Mouse (Mus musculus): ENCODE results near the gene Kri1.
"Not testable (repeated sequence)": the region's sequence is repeated elsewhere in the genome, so short reads cannot be mapped to it uniquely, and the experiment has no call there.

Gene Kri1

DNA sequence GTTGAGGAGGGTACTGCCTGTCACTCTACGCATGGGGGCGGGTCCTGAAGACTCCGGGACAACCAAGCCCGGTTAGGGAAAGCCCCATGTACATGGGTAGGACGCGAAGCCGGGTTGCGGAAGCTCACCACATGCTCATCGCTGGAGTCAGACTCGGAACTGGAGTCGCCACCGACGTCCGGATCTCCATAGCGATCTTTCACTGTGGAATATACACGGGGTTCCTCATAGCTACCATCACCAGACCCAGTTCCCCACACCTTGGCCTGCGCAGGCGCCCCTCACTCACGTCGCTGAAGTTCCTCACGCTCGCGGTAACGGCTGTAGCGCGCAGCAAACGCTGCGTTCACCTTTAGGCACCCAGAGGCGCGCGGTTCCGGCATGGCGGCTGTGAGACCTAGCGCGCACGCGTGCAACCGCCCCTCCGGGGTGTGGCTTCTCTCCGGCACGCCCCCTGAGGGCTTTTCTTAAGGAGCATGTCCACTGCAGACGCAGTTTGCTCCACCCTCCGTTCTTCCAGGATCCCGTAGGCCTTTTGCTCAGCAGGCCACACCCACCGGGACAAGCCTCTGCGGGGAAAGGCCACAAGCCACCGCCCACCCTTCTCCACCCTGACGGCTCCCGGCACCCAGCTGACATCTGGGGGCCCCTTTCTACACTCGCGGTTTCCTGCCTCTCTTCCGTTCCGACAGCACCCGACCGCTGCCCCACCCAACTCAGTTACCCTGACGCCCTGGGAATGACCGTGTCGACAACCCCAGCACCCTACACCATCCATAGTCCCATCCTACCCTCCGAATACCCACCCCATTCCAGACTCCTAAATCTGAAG, at the start of gene Kri1:
Gene Kri1 (minus strand): TSS at position 399 of the 832 bp plus-strand sequence.
- peak; percentile 97 for DNase-seq

DNA sequence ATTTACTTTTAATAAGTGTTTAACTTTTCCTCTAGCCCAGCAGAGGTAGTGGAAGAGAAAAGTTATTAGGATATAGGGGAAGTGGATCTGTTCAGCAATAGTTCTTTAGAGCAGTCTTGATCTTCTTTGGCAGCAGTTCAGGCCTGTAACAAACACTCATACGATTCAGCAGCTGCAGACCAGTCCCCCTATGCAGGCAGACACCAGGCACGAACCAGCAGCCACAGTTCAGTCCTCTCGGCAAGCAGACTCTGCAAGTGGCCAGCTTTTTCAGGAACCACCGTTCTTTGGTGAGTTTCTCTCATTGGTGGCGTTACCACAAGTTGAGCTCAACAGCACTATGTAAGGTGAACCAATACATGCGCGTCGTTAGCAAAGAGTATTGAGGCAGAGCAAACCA, 48.7 kb upstream of the Kri1 start:
- no peak for DNase-seq

DNA sequence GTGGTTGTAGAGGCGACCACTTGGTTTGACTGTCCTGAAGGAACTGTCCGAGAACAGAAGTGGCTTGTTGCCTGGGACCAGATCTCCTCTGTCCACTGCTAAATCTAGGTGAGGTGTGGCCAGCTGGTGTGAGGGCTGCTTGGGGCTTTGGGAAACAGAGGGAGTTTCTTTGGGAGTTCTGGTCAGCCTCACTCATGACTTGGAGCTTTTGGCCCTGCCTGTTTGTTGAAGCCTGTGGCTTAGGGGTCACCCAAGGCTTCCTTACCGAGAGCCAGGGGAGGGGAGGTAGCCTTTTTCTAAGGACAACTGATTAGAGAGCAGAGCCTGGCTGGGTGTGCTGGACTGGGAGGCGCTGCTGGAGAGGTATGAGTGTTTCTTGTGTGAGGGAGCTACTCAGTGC, 47.6 kb upstream of the Kri1 start:
- DNase-seq: no peak

DNA sequence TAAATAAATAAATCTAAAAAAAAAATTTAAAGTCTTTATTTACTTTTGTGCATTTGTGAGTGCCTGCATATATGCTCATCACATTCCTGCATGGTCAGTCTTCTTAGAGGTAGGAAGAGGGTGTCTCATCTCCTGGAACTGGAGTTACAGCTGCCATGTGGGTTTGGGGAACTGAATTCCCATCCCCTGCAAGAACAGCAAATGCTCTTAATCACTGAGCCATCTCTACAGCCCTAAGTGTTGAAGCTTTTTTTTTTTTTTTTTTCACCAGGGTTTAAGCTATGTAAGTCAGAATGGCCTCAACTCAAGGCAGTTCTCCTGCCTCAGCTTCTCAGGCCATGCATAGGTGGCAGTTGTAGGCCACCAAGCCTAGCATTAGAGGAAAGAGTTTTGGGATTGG, 47.0 kb upstream of the Kri1 start:
- no peak for DNase-seq

- no peak for DNase-seq
Observed at GRCm38 (mm10) chr9:21333523-21333922, 45.8 kb upstream of the Kri1 start.

- no peak for DNase-seq
Observed at GRCm38 (mm10) chr9:21332161-21333061, 44.6 kb upstream of the Kri1 start.

GRCm38 (mm10) chr9:21331365-21332140, 43.8 kb upstream of the Kri1 start:
- no peak for DNase-seq

DNA sequence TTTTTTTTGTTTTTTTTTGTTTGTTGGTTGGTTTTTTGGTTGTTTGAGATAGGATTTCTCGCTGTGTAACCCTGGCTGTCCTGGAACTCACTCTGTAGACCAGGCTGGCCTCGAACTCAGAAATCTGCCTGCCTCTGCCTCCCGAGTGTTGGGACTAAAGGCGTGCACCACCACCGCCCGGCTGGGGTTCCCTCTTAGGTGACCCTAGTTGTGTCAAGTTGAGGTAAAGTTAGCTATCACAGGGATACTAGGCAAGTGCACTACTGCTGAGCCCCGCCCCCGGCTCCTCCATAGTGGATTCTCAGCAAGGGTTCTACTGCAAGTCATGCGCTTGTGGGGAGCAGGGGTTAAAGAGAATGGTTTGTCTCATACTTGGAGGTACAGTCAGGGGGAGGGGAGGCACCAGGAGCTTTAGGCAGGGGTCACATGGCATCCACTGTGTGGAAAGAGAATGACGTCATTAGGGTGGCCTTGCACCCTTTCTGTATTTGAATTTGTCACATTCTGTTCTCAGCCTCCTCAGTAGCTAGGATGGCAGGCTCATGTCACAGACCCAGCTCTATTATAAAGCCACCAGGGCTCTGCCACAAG, 42.0 kb upstream of the Kri1 start:
- no peak for DNase-seq

DNA sequence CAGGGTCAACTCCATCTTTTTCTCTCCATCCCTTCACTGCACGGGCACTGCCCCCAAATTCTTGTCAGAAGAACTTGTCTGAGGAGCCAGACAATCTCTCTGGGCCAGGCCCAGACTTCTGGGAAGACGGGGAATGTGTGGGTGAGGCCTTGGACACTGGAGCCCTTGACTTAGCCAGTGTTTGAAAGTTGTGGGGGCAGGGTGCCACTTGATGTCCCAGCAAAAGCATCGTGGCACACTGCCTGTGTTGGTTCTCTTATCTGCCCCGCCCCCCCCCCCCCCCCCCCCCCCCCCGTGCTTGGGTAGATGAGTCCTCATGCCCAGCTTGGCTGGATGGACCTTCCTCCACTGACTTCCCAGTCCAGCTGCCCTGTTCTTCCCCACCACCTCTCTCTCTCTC, 41.3 kb upstream of the Kri1 start:
- no peak for DNase-seq

GRCm38 (mm10) chr9:21328041-21328440, 40.3 kb upstream of the Kri1 start:
- no peak for DNase-seq

GRCm38 (mm10) chr9:21327569-21327968, 39.8 kb upstream of the Kri1 start:
- no peak for DNase-seq

DNA sequence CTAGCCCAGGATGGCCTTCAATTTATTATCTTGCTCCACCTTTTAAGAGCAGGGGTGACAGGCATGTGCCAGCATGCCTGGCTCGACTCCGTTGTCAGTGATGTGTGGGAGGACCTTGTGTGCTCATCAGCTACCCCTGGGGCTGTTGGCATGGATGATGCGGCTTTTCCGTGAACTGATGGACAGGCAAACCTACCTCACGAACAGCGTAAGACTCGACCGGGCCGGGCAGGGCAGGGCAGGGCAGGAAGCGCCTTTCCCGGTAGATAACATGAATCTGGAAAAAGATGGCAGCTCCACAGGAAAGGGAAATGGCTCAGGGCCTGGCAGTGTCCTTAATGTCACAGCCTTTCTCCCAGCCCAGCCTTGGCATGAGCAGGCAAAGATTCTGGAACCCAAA, 36.5 kb upstream of the Kri1 start:
- peak; percentile 26 to 34 for DNase-seq

GRCm38 (mm10) chr9:21322917-21323297, 35.1 kb upstream of the Kri1 start:
- not testable (repeated sequence) for DNase-seq

GRCm38 (mm10) chr9:21322211-21322916, 34.6 kb upstream of the Kri1 start:
- DNase-seq: peak in 1 of 2 experiments; percentile 29

DNA sequence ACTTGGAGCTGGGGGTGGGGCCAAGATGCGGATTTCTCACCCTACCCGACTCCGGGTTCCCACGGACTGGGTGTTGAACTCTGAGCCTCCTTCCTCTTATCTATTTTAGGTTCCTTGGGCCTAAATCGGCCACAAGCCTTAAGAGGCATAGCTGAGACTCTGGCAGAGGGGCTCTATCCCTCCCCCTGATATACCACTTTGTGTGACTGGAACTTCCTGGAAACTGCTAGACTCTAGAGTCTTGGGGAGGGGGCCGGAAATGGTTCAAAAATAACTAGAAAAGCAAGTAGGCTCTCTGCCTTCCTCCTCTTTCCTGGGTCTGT, 33.7 kb upstream of the Kri1 start:
- DNase-seq: no peak

GRCm38 (mm10) chr9:21320619-21321512, 33.1 kb upstream of the Kri1 start, which contains the start of gene Slc44a2:
Gene Slc44a2, plus strand, starts transcription at chr9:21320698.
- peak; percentile 87 to 91 for DNase-seq

DNA sequence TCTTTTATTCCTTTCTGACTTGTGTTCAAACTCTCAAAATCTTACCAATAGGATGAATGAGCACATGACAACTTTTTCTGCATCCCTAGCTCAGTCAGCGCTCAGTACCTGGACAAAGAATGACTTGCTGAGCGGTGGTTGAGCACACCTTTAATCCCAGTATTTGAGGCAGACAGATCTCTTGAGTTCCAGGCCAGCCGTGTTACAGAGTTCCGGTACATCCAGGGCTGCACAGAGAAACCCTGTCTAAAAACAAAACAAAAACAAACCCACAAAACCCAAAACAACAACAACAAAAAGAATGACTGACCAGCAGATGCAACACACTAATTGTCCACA, 32.5 kb upstream of the Kri1 start:
- no peak for DNase-seq

GRCm38 (mm10) chr9:21319503-21319902, 31.7 kb upstream of the Kri1 start:
- no peak for DNase-seq

DNA sequence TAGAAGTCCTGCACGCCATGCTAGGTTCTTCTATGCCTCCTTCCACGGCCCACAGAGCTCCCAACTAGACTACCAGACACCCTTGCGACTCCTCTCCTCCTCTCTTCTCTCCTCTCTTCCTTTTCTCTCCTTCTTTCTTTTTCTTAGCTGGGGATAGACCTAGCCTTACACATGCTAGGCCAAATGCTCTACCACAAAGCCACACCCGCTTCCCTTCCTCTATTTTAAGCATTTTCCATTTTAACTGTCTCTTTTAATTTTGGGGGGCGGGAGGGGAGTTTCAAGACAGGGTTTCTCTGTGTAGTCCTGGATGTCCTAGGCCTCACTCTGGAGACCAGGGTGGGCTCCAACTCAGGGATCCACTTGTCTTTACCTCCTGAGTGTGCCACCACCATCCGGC, 31.0 kb upstream of the Kri1 start:
- DNase-seq: no peak

DNA sequence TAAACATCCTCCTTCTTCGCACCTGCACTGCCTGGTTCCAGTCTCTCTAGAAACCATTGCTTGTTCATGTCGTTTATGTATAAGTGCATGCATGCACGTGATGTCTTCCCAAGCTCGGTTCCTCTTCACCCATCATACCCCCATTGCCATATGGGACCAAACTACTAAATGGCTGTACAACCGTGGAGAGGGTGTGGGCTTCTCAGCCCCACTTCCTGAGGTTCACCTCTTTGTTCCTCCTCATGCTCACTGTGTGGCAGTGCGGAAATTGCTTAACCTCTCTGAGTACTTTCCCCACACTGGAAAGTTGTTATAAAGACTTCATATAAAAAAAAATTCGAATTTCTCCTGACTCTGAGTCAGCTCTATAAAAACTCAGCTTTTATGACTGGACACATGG, 28.9 kb upstream of the Kri1 start:
- DNase-seq: no peak

DNA sequence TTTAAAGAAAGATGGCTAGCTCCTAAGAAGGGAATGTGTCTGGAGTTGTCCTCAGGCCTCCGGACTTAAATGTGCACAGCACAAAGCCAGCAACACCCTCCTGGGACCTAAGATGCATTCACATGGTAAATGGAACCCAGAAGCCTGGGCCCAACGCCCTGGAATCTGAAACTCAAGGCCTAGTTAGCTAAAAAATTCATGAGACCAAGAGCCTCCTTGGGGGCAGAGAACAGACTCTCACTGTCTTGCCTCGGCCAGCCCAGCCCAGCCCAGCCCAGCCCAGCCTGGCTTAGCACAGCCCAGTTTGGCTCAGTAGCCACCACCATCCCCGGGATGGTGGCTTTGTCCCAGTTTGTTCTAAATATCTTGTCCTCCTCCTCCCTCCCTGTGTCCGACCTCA, 27.7 kb upstream of the Kri1 start:
- no peak for DNase-seq
